Mouse (Mus musculus): ENCODE measurements at regions not wholly inside any gene's neighbourhood (a gene's known extent, or its start where the extent isn't known, plus 50 kb on each side); places are given as distances from the start of the nearest gene placed in this dataset.

DNA sequence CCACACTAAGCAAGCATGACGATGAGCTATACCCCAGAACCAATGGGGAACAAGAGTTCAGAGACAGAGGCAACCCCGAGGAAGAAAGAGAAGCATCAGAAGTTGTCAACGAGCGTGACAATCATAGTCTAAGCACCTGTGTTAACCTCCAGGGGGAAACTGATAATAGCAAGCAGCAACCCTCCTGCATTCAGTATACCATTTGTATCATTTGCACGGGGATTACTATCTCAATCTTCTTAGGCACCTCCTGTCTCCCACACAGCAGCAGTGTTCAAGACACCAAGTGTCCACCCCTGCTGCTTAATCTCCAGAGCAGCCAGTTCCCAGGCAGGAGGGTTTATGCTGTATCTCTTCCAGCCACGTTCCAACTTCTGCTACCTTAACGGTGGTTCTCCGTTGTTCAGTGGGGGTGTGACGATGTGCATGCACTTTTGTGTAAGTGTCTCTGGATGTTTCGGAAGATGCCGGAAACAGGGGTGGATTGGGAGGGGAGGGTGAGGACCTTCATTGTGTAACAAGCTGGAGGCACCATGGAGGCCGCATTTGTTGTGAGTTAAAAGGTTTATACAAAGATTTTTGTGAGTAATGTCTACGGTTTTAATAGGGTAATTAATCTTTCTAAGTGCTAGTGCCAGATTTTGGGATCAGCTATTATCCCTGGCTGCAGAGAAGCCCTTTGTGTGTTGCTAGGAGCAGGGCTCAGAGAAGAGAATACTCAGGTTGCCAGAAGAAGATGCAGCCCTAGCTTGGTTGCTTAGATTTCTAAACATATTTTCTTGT is 245.8 kb downstream of the Rnf144b start:
- no peak for ATAC-seq (ENCODE audit: insufficient read depth, low FRiP score)
- WGBS, result 45% methylated on average over 13 of the region's 13 CpGs
- Histone ChIP-seq H3K4me3 (replicated peaks; ENCODE audit: low read length) (no peak overlapping the region), H3K4me2 (ENCODE audit: low read depth, low read length) (no peak overlapping the region), H3K36me3 (ENCODE audit: control insufficient read depth, insufficient read depth, low read length) (no peaks in the 10 kb centered on the region), H3K4me1 (ENCODE audit: control insufficient read depth, insufficient read depth, low read length) (0 out of 2 replicates have a peak, but pooled peaks cover 5% of the 10 kb centered on the region), H3K9ac (ENCODE audit: low read length) (no peak overlapping the region), H3K27ac (ENCODE audit: low read length) (no peak overlapping the region), H3K9me3 (replicated peaks; ENCODE audit: control insufficient read depth, low read length) (no peaks in the 10 kb centered on the region), H3K27me3 (ENCODE audit: control insufficient read depth, insufficient read depth, low read length) (no peaks in the 10 kb centered on the region)

DNA sequence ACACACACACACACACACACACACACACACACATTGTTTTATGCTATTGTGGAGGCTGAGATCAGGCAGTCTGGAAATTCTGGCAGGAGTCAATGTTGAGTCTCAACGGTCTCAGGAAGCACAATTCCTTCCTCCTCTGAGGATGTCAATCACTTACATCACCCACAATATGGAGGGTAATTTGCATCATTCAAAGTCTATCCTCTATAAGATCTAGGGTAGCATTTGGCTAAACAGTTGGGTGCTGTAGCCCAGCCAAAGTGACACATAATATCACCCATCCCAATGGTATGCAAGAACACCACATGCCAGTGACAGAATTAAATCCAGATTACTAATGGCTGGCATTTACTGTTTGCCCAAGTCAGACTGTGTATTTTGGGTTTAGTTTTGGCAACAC is 252.1 kb downstream of the Rnf144b start:
- no peaks in the 10 kb centered on the region for H3K4me1 ChIP-seq (ENCODE audit: control insufficient read depth, insufficient read depth, low read length)
- no peak overlapping the region for H3K9ac ChIP-seq (ENCODE audit: low read length)
- no peak overlapping the region for H3K4me3 ChIP-seq (replicated peaks; ENCODE audit: low read length)
- ATAC-seq (ENCODE audit: insufficient read depth, low FRiP score), result no peak
- no peaks in the 10 kb centered on the region for H3K36me3 ChIP-seq (ENCODE audit: control insufficient read depth, insufficient read depth, low read length)
- WGBS, result 74% methylated on average over 1 of the region's 1 CpGs
- no peak overlapping the region for H3K4me2 ChIP-seq (ENCODE audit: low read depth, low read length)
- H3K27ac ChIP-seq (ENCODE audit: low read length), result no peak overlapping the region
- H3K27me3 ChIP-seq (ENCODE audit: control insufficient read depth, insufficient read depth, low read length), result no peaks in the 10 kb centered on the region
- no peaks in the 10 kb centered on the region for H3K9me3 ChIP-seq (replicated peaks; ENCODE audit: control insufficient read depth, low read length)

DNA sequence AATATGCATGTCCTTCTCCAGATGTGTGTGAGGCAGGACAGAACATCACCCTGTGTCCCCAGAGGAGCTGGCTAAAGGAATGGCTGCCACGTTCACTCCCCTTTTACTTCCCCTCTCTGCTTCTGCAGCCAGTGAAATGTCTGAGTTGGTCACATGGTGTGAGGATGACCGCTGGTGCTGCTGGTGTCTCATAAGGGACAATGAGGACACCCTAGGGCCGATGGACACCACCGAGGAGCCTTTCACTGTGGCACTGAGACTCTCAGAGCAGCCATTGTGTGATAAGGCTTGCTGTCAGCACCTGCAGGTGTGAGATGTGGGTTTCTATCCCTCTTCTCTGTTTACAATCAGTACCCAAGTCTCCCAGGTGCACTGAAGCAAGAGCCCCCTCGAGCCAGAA is 268.6 kb downstream of the Rnf144b start:
- Histone ChIP-seq H3K9ac (ENCODE audit: low read length) (no peak overlapping the region), H3K4me3 (replicated peaks; ENCODE audit: low read length) (no peak overlapping the region), H3K27me3 (ENCODE audit: control insufficient read depth, insufficient read depth, low read length) (no peaks in the 10 kb centered on the region), H3K4me1 (ENCODE audit: control insufficient read depth, insufficient read depth, low read length) (no peaks in the 10 kb centered on the region), H3K4me2 (ENCODE audit: low read depth, low read length) (no peak overlapping the region), H3K27ac (ENCODE audit: low read length) (no peak overlapping the region), H3K9me3 (replicated peaks; ENCODE audit: control insufficient read depth, low read length) (no peaks in the 10 kb centered on the region), H3K36me3 (ENCODE audit: control insufficient read depth, insufficient read depth, low read length) (no peaks in the 10 kb centered on the region)
- 59% methylated on average over 5 of the region's 5 CpGs for WGBS
- no peak for ATAC-seq (ENCODE audit: insufficient read depth, low FRiP score)

DNA sequence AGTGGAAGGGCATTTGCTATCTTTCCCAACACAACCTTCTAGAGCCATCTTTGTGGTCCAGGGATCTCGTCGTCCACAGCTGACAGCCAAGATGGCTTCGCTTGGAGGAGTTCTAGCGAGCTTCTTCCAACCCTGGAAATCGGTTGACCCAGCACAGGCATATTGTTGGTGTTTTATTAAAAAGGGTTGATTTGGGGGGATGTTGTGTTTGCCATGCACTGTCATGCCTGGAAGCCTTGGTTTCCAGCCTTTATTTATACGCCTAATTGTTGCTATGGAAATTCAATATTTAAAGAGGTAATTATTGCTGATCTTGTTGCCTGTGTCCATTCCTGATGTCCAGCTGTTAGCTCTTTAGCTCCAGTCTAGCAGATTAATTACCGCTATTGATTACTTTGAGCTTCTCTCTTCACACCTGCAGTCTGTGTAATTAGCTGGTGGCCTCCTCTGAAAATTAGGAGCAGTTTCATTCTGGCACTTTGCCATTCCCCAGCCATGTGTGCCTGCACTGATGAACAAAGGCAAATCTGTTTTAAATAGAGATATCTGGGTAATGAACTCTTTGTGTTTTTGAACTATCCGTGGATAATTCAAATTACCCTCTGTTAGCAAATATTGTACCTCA is 275.4 kb downstream of the Rnf144b start:
- no peaks in the 10 kb centered on the region for H3K9me3 ChIP-seq (replicated peaks; ENCODE audit: control insufficient read depth, low read length)
- no peaks in the 10 kb centered on the region for H3K4me1 ChIP-seq (ENCODE audit: control insufficient read depth, insufficient read depth, low read length)
- H3K9ac ChIP-seq (ENCODE audit: low read length), result no peak overlapping the region
- 84% methylated on average over 8 of the region's 8 CpGs for WGBS
- no peaks in the 10 kb centered on the region for H3K27me3 ChIP-seq (ENCODE audit: control insufficient read depth, insufficient read depth, low read length)
- H3K27ac ChIP-seq (ENCODE audit: low read length), result no peak overlapping the region
- no peak overlapping the region for H3K4me3 ChIP-seq (replicated peaks; ENCODE audit: low read length)
- H3K4me2 ChIP-seq (ENCODE audit: low read depth, low read length), result no peak overlapping the region
- ATAC-seq (ENCODE audit: insufficient read depth, low FRiP score), result no peak
- H3K36me3 ChIP-seq (ENCODE audit: control insufficient read depth, insufficient read depth, low read length), result no peaks in the 10 kb centered on the region

DNA sequence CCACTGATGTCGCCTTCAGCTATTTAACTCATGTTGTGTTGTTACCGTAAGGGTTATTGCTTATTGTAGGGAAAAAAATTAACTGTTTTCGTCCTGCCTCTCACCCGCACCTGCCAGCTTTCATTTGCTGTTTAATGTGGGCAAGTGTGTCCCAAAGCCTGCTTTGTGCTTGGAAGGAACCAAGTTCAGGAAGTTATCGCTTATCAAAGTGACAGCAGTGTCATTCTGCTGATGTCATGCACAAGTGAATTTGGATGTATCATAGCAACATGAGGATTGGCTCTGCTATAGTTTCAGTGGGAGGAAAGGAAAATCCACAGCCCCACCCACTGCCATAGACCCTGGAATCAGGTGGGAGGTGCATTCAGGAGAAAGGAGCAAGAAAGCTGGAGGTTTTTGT is 276.5 kb downstream of the Rnf144b start:
- Histone ChIP-seq H3K27ac (ENCODE audit: low read length) (no peak overlapping the region), H3K27me3 (ENCODE audit: control insufficient read depth, insufficient read depth, low read length) (no peaks in the 10 kb centered on the region), H3K4me3 (replicated peaks; ENCODE audit: low read length) (no peak overlapping the region), H3K9me3 (replicated peaks; ENCODE audit: control insufficient read depth, low read length) (no peaks in the 10 kb centered on the region), H3K36me3 (ENCODE audit: control insufficient read depth, insufficient read depth, low read length) (no peaks in the 10 kb centered on the region), H3K4me1 (ENCODE audit: control insufficient read depth, insufficient read depth, low read length) (no peaks in the 10 kb centered on the region), H3K9ac (ENCODE audit: low read length) (no peak overlapping the region), H3K4me2 (ENCODE audit: low read depth, low read length) (no peak overlapping the region)
- WGBS, result 81% methylated on average over 5 of the region's 5 CpGs
- no peak for ATAC-seq (ENCODE audit: insufficient read depth, low FRiP score)

DNA sequence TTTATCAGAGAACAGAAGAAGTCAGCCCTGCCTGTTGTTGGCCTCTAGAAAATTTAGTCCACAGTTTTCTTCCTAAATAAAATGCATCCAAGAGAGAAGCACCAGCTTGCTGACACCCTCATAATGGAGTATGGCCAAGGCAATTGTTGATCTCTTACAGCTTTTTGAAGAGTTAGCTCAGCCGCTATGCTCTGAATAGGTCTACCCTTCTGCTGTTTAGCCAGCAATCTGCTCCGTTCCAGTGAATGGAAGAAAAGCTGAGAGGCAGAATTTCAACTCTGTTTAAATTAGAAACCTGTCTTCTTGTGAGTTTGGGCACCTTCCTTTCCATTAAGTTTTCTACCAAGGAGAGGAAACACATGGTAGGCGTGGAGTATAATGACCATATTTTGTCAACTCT is 290.8 kb downstream of the Rnf144b start:
- Histone ChIP-seq H3K4me2 (ENCODE audit: low read depth, low read length) (no peak overlapping the region), H3K27me3 (ENCODE audit: control insufficient read depth, insufficient read depth, low read length) (no peaks in the 10 kb centered on the region), H3K4me1 (ENCODE audit: control insufficient read depth, insufficient read depth, low read length) (no peaks in the 10 kb centered on the region), H3K9ac (ENCODE audit: low read length) (no peak overlapping the region), H3K9me3 (replicated peaks; ENCODE audit: control insufficient read depth, low read length) (no peaks in the 10 kb centered on the region), H3K36me3 (ENCODE audit: control insufficient read depth, insufficient read depth, low read length) (no peaks in the 10 kb centered on the region), H3K4me3 (replicated peaks; ENCODE audit: low read length) (no peak overlapping the region), H3K27ac (ENCODE audit: low read length) (no peak overlapping the region)
- ATAC-seq (ENCODE audit: insufficient read depth, low FRiP score), result no peak
- 91% methylated on average over 3 of the region's 3 CpGs for WGBS

DNA sequence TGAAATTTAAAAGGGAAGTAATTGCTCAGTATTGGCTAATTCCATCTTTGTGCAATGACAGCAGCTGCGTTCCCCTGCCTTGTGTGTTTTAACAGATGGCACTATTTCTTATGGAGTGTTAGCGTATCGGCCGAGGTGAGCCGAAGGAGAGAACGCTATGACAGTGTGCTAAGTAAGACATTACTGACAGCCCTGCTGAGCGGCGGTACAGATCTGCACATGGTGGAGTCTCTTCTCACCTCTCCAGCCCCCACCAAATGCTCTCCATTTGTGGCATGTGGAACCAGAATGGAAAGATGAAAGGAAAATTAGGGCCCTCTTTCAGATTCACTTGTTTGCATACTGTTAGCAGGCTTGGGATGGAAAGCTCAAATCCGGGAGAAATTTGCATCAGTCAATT is 291.5 kb downstream of the Rnf144b start:
- Histone ChIP-seq H3K4me3 (replicated peaks; ENCODE audit: low read length) (no peak overlapping the region), H3K4me2 (ENCODE audit: low read depth, low read length) (no peak overlapping the region), H3K36me3 (ENCODE audit: control insufficient read depth, insufficient read depth, low read length) (no peaks in the 10 kb centered on the region), H3K9ac (ENCODE audit: low read length) (no peak overlapping the region), H3K27ac (ENCODE audit: low read length) (no peak overlapping the region), H3K27me3 (ENCODE audit: control insufficient read depth, insufficient read depth, low read length) (no peaks in the 10 kb centered on the region), H3K9me3 (replicated peaks; ENCODE audit: control insufficient read depth, low read length) (no peaks in the 10 kb centered on the region), H3K4me1 (ENCODE audit: control insufficient read depth, insufficient read depth, low read length) (no peaks in the 10 kb centered on the region)
- WGBS, result 89% methylated on average over 9 of the region's 9 CpGs
- ATAC-seq (ENCODE audit: insufficient read depth, low FRiP score), result no peak

DNA sequence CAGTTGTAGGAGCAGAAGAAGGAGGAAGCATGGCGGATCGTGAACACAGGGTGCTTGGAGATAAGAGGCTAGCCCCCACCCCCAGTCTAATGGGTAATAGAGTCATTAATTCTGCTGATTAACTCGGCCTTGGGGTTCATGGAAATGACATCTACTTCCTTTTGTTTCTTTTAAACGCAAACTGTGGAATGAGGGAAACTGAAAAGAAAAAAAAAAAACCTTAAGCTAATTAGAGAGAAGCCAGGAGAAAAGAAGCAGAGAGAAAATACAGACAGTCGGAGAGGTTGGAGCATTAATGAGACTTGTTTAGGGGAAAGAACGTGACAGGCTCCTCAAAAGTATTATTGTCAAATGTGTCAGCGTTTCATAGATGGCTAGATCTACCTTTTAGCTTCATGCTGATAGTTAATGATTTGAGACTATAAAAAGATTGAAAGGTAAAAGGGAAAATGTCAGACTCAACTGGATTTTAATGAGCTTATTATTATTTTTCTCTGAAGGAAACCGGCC is 307.5 kb downstream of the Rnf144b start:
- no peak overlapping the region for H3K4me3 ChIP-seq (replicated peaks; ENCODE audit: low read length)
- no peak overlapping the region for H3K9ac ChIP-seq (ENCODE audit: low read length)
- H3K4me1 ChIP-seq (ENCODE audit: control insufficient read depth, insufficient read depth, low read length), result no peaks in the 10 kb centered on the region
- H3K9me3 ChIP-seq (replicated peaks; ENCODE audit: control insufficient read depth, low read length), result no peaks in the 10 kb centered on the region
- no peak overlapping the region for H3K4me2 ChIP-seq (ENCODE audit: low read depth, low read length)
- 52% methylated on average over 8 of the region's 8 CpGs for WGBS
- ATAC-seq (ENCODE audit: insufficient read depth, low FRiP score), result no peak
- H3K36me3 ChIP-seq (ENCODE audit: control insufficient read depth, insufficient read depth, low read length), result no peaks in the 10 kb centered on the region
- no peak overlapping the region for H3K27ac ChIP-seq (ENCODE audit: low read length)
- no peaks in the 10 kb centered on the region for H3K27me3 ChIP-seq (ENCODE audit: control insufficient read depth, insufficient read depth, low read length)

DNA sequence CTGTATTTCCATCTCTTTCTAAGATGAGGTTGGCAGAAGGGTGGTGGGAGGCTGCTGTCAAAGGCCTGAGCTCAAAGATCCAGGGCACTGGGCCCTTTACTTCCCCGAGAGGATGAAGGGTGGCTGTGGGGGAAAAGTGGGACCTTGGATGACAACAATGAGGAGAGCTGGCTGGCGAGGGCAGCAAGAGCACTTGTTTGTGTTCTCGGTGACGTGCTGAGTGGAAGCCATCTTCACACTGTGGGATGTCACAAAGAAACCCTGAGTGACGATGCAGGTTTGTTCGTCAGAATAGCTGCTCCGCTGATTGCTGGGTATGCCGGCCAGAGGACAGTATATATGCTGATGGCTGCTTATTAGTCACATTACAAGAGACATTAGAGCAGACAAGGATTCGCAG is 308.0 kb downstream of the Rnf144b start:
- Histone ChIP-seq H3K4me2 (ENCODE audit: low read depth, low read length) (no peak overlapping the region), H3K9me3 (replicated peaks; ENCODE audit: control insufficient read depth, low read length) (no peaks in the 10 kb centered on the region), H3K4me3 (replicated peaks; ENCODE audit: low read length) (no peak overlapping the region), H3K9ac (ENCODE audit: low read length) (no peak overlapping the region), H3K36me3 (ENCODE audit: control insufficient read depth, insufficient read depth, low read length) (no peaks in the 10 kb centered on the region), H3K27ac (ENCODE audit: low read length) (no peak overlapping the region), H3K27me3 (ENCODE audit: control insufficient read depth, insufficient read depth, low read length) (no peaks in the 10 kb centered on the region), H3K4me1 (ENCODE audit: control insufficient read depth, insufficient read depth, low read length) (no peaks in the 10 kb centered on the region)
- ATAC-seq (ENCODE audit: insufficient read depth, low FRiP score), result no peak
- 76% methylated on average over 9 of the region's 9 CpGs for WGBS
